Mouse (Mus musculus) adrenal gland, postnatal 4 days (tissue): ENCODE data around the gene Znrf3. TPM values are rescaled to one million over a fixed set of nuclear protein-coding genes. Genes with fewer than 3 reads are reported as not detected.
A peak's percentile ranks its signal among the peaks of the same experiment; 100 is the strongest.

Source experiments
- DNase-seq, 2 experiments: peaks; one replicate each; pipeline ENCODE4 v3.0.0; 2021 to 2022; ENCODE audit warnings: low spot score in 2 of 2, mixed read lengths in 2 of 2
- total RNA-seq, 2 experiments: library from RNA; stranded (reverse); gene quantifications; 2 replicates each; pipeline ENCODE4 v1.2.3; 2021

Gene Znrf3
- total RNA-seq, 2 experiments from 2014 or later, result 44.3 to 44.6 TPM

GRCm38 (mm10) chr11:5272536-5273234, 172.0 kb downstream of the Znrf3 start:
- no peak for DNase-seq

- no peak for DNase-seq
Measured at GRCm38 (mm10) chr11:5272066-5272360, 172.6 kb downstream of the Znrf3 start.

GRCm38 (mm10) chr11:5271274-5272065, 173.2 kb downstream of the Znrf3 start:
- DNase-seq, result no peak

GRCm38 (mm10) chr11:5269846-5270461, 174.7 kb downstream of the Znrf3 start:
- DNase-seq, result no peak

- DNase-seq, result no peak
Measured at GRCm38 (mm10) chr11:5265764-5266163, 178.9 kb downstream of the Znrf3 start.

GRCm38 (mm10) chr11:5263078-5263730, 181.4 kb downstream of the Znrf3 start:
- DNase-seq, result no peak

GRCm38 (mm10) chr11:5261508-5262392, 182.9 kb downstream of the Znrf3 start, which contains the start of gene Kremen1:
Gene Kremen1, minus strand, starts transcription at chr11:5261558.
- peak; percentile 81 to 89 for DNase-seq

- no peak for DNase-seq
Measured at GRCm38 (mm10) chr11:5260942-5261459, 183.6 kb downstream of the Znrf3 start.

- DNase-seq, result no peak
Measured at GRCm38 (mm10) chr11:5259944-5260598, 184.6 kb downstream of the Znrf3 start.

GRCm38 (mm10) chr11:5258036-5258435, 186.6 kb downstream of the Znrf3 start:
- DNase-seq, result no peak

GRCm38 (mm10) chr11:5257151-5257862, 187.3 kb downstream of the Znrf3 start:
- DNase-seq, result no peak

- DNase-seq, result no peak
Measured at GRCm38 (mm10) chr11:5255509-5256014, 189.1 kb downstream of the Znrf3 start.

GRCm38 (mm10) chr11:5254016-5254415, 190.6 kb downstream of the Znrf3 start:
- no peak for DNase-seq

GRCm38 (mm10) chr11:5253528-5253927, 191.1 kb downstream of the Znrf3 start:
- no peak for DNase-seq

- DNase-seq, result no peak
Measured at GRCm38 (mm10) chr11:5252727-5253126, 191.9 kb downstream of the Znrf3 start.

- DNase-seq, result no peak
Measured at GRCm38 (mm10) chr11:5251112-5251511, 193.5 kb downstream of the Znrf3 start.

GRCm38 (mm10) chr11:5248200-5248599, 196.4 kb downstream of the Znrf3 start:
- DNase-seq, result no peak

GRCm38 (mm10) chr11:5245431-5245830, 199.2 kb downstream of the Znrf3 start:
- DNase-seq, result no peak

- DNase-seq, result no peak
Measured at GRCm38 (mm10) chr11:5244749-5245130, 199.9 kb downstream of the Znrf3 start.
